Mouse (Mus musculus) fat pad, adult 2 months (tissue): ENCODE data around the gene Krtap10-10.
"Not testable (repeated sequence)": the region's sequence is repeated elsewhere in the genome, so short reads cannot be mapped to it uniquely, and the experiment has no call there.

Source experiments
- DNase-seq: peaks from one replicate; pipeline ENCODE4 v3.0.0-alpha.2; 2011; ENCODE audit warnings: low read depth, low spot score; ENCODE audit errors: extremely low read depth

The Krtap10-10 gene

GRCm38 (mm10) chr10:77835647-77836046, at the start of gene Krtap10-10:
TSS of gene Krtap10-10 (plus strand) at chr10:77835947.
- no peak for DNase-seq

- DNase-seq, result not testable (repeated sequence)
Measured at GRCm38 (mm10) chr10:77787876-77788275, 47.9 kb upstream of the Krtap10-10 start, which contains the start of gene Gm7137. TSS of gene Gm7137 (minus strand) at chr10:77788200.

GRCm38 (mm10) chr10:77788621-77789020, 47.1 kb upstream of the Krtap10-10 start:
- no peak for DNase-seq

GRCm38 (mm10) chr10:77794976-77795375, 40.8 kb upstream of the Krtap10-10 start, which contains the start of gene Gm9639:
TSS of gene Gm9639 (minus strand) at chr10:77795076.
- DNase-seq, result no peak

- no peak for DNase-seq
Measured at GRCm38 (mm10) chr10:77797677-77798076, 38.1 kb upstream of the Krtap10-10 start.

GRCm38 (mm10) chr10:77798164-77798920, 37.4 kb upstream of the Krtap10-10 start:
- DNase-seq, result not testable (repeated sequence)

GRCm38 (mm10) chr10:77798921-77799508, 36.7 kb upstream of the Krtap10-10 start, which contains the start of gene Gm19668:
TSS of gene Gm19668 (minus strand) at chr10:77799133.
- no peak for DNase-seq

GRCm38 (mm10) chr10:77804095-77804494, 31.7 kb upstream of the Krtap10-10 start:
- no peak for DNase-seq

GRCm38 (mm10) chr10:77811743-77812142, 24.0 kb upstream of the Krtap10-10 start, which contains the start of gene Gm9507:
TSS of gene Gm9507 (minus strand) at chr10:77811843.
- DNase-seq, result no peak

GRCm38 (mm10) chr10:77814382-77814781, 21.4 kb upstream of the Krtap10-10 start, which contains the start of gene Gm2696:
TSS of gene Gm2696 (plus strand) at chr10:77814682.
- no peak for DNase-seq

- DNase-seq, result no peak
Measured at GRCm38 (mm10) chr10:77815514-77815913, 20.2 kb upstream of the Krtap10-10 start.

GRCm38 (mm10) chr10:77818523-77818922, 17.2 kb upstream of the Krtap10-10 start:
- no peak for DNase-seq

- no peak for DNase-seq
Measured at GRCm38 (mm10) chr10:77819203-77819602, 16.5 kb upstream of the Krtap10-10 start.

GRCm38 (mm10) chr10:77826951-77827350, 8.8 kb upstream of the Krtap10-10 start, which contains the start of gene Krtap10-4:
TSS of gene Krtap10-4 (minus strand) at chr10:77827095.
- DNase-seq, result no peak

GRCm38 (mm10) chr10:77839006-77839405, 3.3 kb downstream of the Krtap10-10 start:
- DNase-seq, result no peak

- DNase-seq, result no peak
Measured at GRCm38 (mm10) chr10:77846503-77846902, 10.8 kb downstream of the Krtap10-10 start, which contains the start of gene Gm36176. TSS of gene Gm36176 (plus strand) at chr10:77846803.

- no peak for DNase-seq
Measured at GRCm38 (mm10) chr10:77846961-77847360, 11.2 kb downstream of the Krtap10-10 start.

- no peak for DNase-seq
Measured at GRCm38 (mm10) chr10:77847538-77847937, 11.8 kb downstream of the Krtap10-10 start.

- DNase-seq, result no peak
Measured at GRCm38 (mm10) chr10:77852559-77852958, 16.8 kb downstream of the Krtap10-10 start, which contains the start of gene Gm10318. TSS of gene Gm10318 (plus strand) at chr10:77852859.

- DNase-seq, result no peak
Measured at GRCm38 (mm10) chr10:77861675-77862074, 25.9 kb downstream of the Krtap10-10 start, which contains the start of gene Gm3285. TSS of gene Gm3285 (plus strand) at chr10:77861975.

GRCm38 (mm10) chr10:77864067-77864761, 28.5 kb downstream of the Krtap10-10 start:
- peak; percentile 63 for DNase-seq
